Mouse (Mus musculus) neural tube, embryonic 10.5 days (tissue): ENCODE data around the gene Dapp1.
"Not testable (repeated sequence)": the region's sequence is repeated elsewhere in the genome, so short reads cannot be mapped to it uniquely, and the experiment has no call there.

Experiments used
- DNase-seq: peaks from one replicate; pipeline ENCODE4 v3.0.0-alpha.2; 2017; ENCODE audit warnings: low spot score; ENCODE audit errors: extremely low spot score

Dapp1 gene

DNA sequence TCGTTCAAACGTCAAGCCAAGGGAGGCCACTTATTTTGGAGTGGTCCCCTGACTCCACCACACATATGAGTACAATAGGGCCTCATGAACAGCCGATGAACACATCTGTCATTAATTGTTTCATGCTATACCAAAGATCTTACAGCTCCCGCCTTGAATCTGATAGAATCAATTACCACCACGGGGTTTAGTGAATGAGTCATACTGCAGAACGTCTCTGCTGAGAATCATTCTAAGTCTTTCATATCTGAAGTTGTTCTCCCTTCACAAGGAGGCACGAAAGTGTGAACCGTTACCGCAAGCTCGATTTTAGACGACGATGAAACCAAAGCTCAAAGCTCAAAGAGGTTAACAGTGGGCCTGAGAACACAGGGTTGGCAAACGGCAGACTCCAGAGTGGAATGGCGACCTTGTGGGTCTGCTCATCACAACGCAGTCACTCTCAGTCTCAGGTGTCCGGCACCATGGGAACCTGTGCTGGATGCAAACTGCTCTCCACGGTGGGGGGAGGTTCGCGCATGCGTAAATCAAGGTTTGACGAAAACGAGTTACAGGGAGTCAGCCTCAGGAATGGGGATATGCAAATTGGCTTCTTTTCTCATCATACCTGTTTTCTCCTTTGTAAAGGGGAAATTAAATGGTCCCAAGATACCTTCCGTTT lies 27.0 kb downstream of the Dapp1 start:
- no peak for DNase-seq

DNA sequence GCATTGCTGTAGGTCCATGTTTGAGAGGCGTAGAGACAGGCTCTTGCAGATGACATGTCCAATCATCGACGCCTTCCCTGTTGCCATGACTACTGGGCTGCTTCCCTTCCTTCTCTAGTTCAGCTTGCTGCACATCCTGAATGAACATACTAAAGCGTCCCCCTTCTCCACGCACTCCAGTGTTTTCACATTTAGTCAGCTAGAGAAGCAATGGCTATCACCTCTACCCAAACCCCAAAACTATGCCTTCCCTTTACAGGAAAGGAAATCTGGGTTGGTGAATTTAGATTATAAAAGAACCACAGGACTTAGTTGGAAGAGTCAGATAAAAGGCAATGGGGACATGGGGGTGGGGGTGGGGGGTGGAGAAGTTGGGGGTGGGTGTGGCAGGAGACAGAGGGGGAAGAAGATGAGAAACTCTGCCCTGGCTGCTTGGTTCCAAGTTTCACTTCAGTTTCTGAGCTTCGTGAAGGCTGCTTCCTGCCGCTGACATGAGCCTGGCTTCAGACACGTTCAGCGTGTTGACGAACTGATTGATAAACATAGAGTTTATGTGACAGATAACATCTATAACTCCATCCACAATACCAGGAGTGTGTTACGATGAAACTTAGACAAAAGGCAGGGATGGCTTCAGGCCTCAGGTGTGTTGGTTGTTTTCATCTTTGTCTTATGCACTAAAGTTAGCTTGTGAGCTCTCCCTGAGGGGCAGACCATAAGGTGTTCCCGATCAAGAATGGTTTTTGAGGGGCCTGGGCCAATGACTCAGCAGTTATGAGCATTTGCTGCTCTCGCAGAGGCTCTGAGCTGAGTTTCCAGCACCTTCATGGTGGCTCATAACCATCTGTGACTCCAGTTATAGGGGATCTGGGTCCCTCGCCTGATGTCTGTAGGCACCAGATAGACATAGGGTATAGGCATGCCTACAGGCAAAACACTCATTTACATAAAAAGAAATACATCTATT lies 28.1 kb downstream of the Dapp1 start:
- DNase-seq, result no peak

DNA sequence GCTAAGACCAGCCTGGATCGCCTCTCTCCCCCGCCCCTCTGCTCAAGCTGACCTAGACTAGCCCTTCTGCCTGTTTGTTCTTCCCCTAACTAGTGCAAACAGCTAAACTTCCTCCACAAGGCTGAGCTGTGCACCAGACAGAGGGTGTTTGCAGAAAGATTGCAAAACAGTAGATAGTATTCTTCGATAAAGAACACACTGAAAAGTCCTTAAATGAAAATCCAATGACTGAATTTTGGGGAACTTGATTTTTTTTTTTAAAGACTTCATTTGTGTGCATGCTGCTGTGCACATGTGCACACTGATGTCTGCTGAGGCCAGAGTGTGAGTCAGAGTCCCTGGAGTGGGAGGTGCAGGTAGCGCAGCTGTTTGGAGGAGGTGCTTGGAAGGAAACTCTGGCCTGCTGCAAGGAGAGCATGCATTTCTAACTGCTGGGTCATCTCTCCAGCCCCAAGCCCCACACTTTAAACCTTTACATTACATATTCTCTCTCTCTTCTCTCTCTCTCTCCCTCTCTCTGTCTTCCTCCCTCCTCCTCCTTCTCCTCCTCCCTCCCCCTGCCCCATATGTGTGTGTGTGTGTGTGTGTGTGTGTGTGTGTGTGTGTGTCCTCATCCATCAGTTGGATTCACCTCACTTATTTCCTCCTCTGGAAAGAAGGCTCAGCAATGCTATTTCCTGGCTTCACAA lies 29.0 kb downstream of the Dapp1 start:
- no peak for DNase-seq

DNA sequence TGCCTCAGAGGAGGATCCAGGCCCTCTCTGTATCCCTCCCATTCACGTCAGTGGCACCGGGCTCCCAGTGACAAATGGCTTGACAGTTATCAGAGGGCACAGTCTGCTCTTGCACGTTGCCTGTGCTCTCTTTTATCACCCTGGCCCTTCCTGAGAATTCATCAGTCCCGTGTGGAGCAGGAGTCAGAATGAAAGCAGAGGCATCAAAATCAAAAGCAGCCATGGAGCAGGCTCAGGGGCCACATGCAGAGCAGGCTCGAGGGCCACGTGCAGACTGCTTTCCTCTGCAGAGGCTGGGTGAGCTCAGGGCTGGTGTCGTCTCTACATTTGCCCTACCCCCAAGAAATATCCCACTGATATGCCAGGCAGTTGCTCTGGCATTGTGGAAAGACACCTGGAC lies 29.5 kb downstream of the Dapp1 start:
- DNase-seq, result no peak

DNA sequence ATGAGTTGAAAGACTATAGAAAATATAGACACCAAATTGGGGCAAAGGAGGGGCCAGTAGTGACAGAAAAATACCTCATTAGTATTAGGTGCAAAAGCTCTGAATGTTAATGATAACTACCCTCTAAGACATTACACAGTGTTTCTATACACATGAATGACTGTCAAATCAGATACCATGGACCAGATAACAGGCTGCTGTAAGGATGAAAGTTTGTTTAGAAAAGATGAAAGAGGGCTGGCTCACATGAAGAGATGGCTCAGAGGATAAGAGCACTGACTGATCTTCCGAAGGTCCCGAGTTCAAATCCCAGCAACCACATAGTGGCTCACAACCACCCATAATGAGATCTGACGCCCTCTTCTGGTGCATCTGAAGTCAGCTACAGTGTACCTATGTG lies 30.0 kb downstream of the Dapp1 start:
- DNase-seq, result not testable (repeated sequence)

DNA sequence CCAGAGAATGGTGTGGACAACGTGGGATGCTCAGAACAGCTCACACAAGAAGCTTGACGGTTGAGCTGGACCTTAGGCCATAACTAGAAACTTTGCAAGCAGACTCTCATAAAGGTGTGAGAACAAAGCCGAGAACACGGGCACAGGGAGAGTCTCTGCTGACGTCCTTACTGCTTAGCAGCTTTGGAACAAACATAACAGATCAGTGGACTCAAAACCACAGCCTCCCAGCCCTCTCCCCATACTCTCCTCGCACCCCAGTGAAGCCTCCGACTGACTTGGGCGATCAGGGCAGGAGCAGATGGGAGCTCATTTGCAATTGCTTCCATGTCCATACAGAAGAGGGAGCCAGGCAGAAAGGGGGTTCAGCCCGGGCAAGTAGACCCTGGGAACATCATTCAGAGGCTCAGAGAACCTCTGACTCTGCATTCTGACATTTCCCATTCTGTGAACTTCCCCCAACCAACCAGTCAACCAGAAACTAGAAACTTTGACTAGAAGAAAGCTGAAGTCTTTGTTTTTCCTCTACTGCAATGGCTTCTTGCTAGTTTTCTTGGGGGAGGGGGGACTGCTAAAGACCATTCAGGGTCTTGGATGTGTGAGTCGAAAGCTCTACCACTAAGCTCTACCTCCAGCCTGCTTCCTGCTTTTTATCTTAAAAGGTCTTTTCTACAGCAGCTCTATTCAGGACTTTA lies 31.0 kb downstream of the Dapp1 start:
- DNase-seq, result no peak

DNA sequence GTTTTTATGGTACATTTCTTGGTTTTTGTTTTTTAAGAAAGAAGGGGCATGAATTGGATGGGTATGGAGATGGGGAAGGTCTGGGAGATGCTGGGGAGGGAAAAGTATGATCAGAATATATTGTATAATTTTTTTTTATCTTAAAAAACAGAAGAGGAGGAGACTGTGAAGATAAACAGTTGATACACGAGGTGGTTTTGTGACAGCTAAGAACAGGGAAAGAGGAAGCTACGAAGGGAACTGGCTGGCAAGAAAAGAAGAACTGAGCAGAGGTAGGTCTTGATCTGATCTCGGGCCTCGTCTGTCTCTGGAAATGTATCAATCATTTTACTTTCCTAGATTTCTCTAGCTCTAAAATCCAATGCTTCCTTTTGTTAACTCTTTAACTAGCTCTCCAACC lies 33.8 kb downstream of the Dapp1 start:
- DNase-seq, result no peak

DNA sequence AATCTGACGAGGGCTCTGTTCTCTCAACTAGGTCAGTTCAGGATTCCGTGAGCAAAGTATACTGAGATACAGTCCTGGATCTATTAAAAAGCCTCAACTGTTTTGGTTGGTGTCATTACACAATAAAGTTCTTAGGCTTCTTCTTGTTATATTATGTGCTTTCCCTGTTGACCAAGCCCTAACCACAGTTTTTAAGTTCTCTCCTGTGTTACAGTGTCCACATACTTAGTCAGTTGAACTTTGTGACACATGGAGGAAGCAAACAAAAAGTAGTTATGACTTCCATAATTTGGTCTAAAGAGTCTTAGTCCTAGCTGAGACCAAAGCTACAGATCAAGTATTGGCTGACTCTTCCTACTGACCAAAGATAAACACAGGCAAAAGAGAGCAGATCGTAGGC lies 34.5 kb downstream of the Dapp1 start:
- no peak for DNase-seq

DNA sequence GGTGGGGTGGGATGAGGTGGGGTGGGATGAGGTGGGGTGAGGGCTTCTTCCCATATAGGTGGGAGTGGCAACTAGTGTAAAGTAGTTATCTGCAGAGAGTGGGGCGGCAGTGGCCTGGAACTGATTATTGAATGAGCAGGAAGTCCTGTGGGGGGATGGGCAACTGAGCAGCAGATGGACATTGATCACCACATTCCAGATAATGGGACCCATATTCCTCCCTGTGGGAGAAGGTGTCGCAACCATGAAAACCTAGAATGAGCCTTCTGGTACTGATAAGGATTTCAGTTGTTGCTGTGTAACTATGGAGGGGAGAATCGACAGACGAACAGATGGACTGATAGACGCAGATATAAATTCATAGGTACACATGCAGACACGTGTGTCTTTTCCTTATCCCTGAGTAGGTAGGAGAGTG lies 37.6 kb downstream of the Dapp1 start:
- DNase-seq, result no peak

DNA sequence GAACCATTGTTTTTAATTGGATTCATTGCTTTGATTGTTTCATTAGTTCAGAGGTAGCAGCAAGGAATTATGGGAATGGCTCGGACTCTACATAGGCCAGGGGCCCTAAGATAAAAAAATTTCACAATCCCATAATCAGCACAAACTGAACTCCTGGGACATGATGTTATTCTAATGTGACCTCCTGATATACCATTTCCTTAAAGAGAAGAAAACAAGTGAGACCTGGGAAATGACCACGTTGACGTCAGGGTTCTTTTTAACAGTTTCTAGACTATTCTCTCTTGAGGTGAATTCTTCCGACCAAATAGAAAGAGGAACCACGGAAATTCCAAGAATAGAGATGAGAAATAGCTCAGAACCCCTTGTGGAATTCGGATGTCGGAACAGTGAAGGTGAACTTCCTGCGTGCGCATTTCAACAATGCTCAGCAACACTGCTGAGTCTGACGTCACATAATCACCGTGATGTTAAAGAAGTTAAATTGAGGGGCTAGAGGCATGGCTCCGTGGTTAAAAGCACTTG lies 39.2 kb downstream of the Dapp1 start:
- DNase-seq, result no peak

DNA sequence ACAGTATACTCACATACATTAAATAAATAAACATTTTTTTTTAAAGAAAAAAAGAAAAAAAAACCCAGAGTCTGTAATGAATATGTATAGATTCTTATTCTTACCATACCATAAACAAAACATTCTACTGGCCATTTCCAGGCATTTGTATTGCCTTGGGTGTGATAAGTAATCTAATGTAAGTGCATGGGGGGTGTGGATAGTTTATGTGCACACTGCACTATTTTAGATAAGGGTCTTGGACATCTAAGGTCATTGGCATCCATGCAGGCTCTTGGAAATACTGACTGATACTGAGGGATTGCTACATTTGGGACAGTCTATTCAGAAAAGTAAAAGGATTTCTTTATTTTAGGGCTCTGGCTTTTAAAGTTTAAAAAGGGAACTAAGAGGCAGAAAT lies 39.8 kb downstream of the Dapp1 start:
- no peak for DNase-seq

DNA sequence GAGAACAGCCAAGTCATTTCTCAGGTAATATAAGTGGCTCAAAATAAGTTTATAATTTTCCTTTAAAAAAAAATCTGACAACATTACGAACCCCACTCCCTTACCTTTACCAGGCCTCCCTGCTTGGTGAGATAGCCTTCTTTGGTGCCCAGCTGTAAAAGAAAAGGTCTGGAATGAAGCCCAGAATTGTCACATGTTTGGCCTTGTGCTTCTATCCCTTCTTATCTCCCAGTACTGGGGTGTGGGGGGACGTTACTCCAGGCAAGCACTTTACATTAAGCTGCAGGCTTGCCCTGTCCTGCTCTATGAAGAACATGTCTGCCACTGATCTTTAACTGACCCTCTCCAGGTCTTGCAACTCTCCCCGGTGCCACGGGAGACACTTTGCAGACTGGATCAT lies 40.6 kb downstream of the Dapp1 start:
- DNase-seq, result no peak

DNA sequence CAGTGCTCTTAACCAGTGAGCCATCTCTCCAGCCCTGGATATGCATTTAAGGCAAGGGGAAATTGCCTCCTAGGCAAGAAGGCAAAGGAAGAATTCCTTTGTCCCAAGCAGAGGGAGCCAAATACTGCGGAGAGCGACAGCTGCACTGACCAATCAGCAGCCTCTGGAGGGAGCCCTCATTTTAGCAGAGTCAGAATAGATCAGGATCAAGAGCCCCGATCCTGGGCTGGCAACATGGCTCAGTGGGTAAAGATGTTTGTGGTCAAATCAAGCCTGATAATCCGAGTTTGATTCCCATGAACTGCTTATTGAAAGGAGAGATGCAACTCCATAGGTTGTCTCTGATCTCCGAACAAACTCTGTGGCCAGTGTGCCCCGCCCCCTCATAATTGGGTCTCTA lies 42.7 kb downstream of the Dapp1 start:
- peak; percentile 30 for DNase-seq

DNA sequence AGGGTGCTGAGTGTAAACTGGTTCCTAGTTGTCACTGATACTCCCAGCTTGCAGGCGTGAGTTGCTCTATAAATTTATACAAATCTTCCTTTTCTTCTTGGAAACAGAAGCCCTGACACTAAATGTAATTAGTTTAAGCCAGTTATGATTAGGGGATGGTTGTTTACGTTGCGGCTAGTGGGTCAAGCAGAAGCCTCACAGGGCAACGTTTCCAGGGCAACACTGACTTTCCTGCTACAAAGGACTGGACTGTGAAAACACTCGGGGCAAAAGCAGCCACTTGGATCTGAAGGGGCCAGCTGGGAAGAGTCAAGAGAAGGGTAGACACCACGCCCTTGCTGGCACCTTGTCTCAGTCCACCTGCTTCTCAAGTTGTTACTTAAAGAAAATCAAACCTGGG lies 44.8 kb downstream of the Dapp1 start:
- DNase-seq, result no peak

DNA sequence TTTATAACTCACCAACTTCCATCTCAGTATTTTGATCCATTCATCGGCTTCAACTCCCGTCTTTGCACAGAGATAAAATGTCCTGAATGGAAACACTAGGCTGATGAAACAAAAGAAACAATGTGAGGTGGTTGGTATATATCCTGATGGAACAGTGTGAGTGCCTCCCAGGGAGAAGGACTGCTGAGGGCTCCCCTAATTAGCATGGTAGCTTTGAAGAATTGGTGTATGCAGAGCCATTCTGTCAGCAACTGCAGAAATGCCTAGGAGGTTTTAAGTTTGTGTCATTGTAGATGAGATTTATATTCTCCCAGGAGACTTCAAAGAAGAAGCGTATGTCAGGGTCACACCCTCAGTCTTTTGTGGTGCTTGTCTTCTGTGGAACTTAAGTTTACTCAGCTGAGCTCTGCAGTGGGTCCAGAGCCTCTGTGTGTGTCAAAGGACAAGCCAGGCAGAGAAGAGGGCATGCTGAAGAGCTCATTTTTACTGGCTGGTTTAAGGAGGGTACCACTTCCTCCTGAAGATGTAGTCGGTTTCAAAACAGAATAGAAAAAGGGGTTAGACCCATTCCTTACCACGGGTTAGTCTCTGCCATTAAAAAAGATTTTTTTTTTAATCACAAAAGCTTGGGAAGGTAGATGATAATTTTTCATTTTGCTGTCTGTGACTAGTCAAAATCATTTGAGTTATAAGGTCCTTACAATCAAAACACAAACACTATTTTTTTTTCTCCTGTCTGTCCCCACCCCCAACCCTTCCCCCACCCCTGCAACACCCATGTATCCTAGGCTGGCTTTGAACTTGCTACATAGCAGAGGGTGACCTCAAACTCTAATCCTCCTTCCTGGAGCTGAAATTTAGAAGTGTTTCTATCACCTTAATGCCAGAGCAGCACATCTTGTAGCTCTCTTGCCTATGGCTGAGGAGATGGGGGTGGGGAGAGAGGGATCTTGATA lies 45.5 kb downstream of the Dapp1 start:
- no peak for DNase-seq

DNA sequence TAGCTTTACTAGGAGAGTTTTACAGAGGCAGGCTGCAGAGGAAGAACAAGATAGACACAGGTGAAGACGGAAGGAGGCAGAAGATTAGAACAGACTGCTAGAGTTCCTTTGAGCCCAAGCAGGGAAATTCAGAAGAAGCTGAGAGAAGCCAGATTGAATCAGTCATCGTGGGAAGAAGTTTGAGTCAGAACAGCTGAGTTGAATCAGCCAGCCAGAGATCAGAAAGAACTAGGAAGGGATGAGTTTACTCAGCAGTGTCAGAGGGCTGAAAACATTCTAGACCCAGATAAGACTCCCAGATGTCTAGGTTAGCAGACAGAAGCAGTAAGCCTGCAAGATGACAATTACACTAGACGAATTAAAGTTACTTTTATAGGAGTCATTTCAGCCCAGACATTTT lies 47.4 kb downstream of the Dapp1 start:
- DNase-seq, result no peak

DNA sequence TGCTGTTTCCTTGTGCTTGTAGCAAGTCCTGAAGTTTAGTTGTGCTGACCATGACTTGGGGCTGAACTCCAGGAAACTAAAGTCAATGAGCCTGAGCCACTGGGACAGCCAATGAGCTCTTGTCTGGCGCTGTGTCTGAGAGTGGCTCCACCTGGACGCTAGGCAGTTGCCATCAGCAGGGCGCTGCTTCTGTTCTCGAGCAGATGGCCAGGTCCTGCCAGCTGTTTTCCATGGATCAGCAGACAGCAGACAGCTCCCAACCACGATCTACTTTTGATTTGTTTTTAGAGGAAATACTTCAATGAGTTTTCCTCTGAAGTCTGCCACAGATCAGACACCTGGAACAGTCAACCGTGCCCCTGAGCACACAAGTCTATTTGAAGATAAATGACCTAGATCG lies 48.6 kb downstream of the Dapp1 start:
- no peak for DNase-seq

DNA sequence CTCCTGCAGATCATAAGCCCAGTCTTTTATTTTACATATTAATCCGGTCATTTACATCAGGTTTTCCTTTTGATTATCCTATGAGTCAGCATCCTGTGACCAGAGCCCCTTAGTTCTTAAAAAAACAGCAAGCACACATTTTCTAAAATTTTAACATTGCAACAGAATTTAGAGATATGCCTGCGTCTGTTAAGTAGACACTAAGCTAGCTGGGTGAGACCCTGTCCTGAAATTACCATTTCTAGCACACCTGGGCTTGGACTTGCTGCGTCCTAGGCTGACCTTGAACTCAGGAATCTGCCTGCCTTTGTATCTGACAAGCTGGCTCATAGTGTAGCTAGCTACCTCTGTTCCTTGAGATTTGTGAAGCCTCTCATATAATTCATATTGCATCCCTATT lies 51.4 kb downstream of the Dapp1 start:
- DNase-seq, result no peak

DNA sequence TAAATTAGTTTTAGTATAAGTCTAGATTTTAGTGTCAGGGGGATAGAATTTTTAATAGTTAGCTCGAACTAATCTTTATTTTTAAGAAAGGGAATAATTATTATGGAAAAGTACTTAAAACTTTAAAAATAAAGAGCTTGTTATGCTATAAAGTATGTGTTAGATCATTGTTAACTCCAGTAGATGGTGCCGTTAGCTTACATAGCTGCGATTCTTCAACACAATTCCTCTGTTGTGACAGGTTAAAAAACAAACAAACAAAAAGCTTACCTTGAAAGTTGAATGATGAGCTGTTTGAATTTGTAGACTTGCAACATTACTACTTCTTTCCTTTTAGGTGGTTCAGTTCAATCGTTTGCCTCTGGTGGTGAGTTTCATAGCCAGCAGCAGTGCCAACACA lies 54.3 kb downstream of the Dapp1 start:
- no peak for DNase-seq

DNA sequence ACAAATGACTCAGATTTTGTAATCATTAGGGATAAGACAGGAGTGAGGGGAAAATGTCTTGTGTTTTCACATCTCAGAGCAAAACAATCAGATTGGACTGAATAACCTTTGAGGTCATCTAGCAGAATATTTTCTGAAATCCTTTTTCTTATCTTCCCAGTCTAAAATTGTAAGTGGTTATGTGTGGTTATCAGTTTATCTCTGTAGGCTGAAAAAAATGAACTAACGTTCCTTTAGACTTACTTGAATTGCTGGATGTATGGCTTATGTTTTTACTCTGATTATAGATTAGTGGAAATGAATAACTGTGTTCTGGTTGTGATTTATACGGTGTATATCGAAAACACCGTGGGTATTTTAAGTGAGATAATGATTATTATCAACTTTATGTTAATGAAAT lies 60.8 kb downstream of the Dapp1 start:
- DNase-seq, result no peak
